Mouse (Mus musculus): ENCODE results near the gene Gm13271. TPM values are rescaled to one million over a fixed set of nuclear protein-coding genes. Genes with fewer than 3 reads are reported as not detected.

The Gm13271 gene
- total RNA-seq (2023) = not detected

GRCm38 (mm10) chr4:88754818-88755340 is at the start of gene Gm13271:
Gene Gm13271 (plus strand): TSS chr4:88754868.

GRCm38 (mm10) chr4:88721791-88722721 is 32.6 kb upstream of the Gm13271 start, which contains the start of the genes Gm26566 and Klhl9:
Gene Gm26566 (plus strand): TSS chr4:88721805.
Gene Klhl9 (minus strand): TSS chr4:88722465.

GRCm38 (mm10) chr4:88759610-88760268 is 5.1 kb downstream of the Gm13271 start, which contains the start of gene Gm13283:
Gene Gm13283 (plus strand): TSS chr4:88760119.

GRCm38 (mm10) chr4:88773534-88773933 is 18.9 kb downstream of the Gm13271 start, which contains the start of gene Gm13290:
Gene Gm13290 (plus strand): TSS chr4:88773834.

GRCm38 (mm10) chr4:88776622-88777021 is 22.0 kb downstream of the Gm13271 start, which contains the start of gene Gm13289:
Gene Gm13289 (plus strand): TSS chr4:88776922.

GRCm38 (mm10) chr4:88779550-88779949 is 24.9 kb downstream of the Gm13271 start, which contains the start of gene Gm13272:
Gene Gm13272 (plus strand): TSS chr4:88779850.

GRCm38 (mm10) chr4:88781831-88782230 is 27.2 kb downstream of the Gm13271 start, which contains the start of gene Ifnz:
Gene Ifnz (plus strand): TSS chr4:88782131.

GRCm38 (mm10) chr4:88785409-88785808 is 30.7 kb downstream of the Gm13271 start, which contains the start of gene Gm13276:
Gene Gm13276 (plus strand): TSS chr4:88785709.

GRCm38 (mm10) chr4:88788402-88788801 is 33.7 kb downstream of the Gm13271 start, which contains the start of gene Gm13277:
Gene Gm13277 (plus strand): TSS chr4:88788632.

GRCm38 (mm10) chr4:88791250-88791649 is 36.6 kb downstream of the Gm13271 start, which contains the start of gene Gm13278:
Gene Gm13278 (plus strand): TSS chr4:88791550.

GRCm38 (mm10) chr4:88793936-88794675 is 39.4 kb downstream of the Gm13271 start, which contains the start of gene Gm13275:
Gene Gm13275 (plus strand): TSS chr4:88794487.

GRCm38 (mm10) chr4:88797097-88797496 is 42.4 kb downstream of the Gm13271 start, which contains the start of gene Gm13279:
Gene Gm13279 (plus strand): TSS chr4:88797397.

GRCm38 (mm10) chr4:88799365-88799764 is 44.7 kb downstream of the Gm13271 start, which contains the start of gene Gm13285:
Gene Gm13285 (plus strand): TSS chr4:88799665.

GRCm38 (mm10) chr4:88802954-88803353 is 48.3 kb downstream of the Gm13271 start, which contains the start of gene Gm13287:
Gene Gm13287 (plus strand): TSS chr4:88803254.

Other genes starting within 250 kb of the Gm13271 start
- not detected for gene Ifnb1, start 232.1 kb upstream of the Gm13271 start, total RNA-seq (2023)
- gene Ifna15, start 196.6 kb upstream of the Gm13271 start, total RNA-seq (2023) = not detected
- gene Ifna14, start 183.1 kb upstream of the Gm13271 start, total RNA-seq (2023) = not detected
- not detected for gene Ifna9, start 162.5 kb upstream of the Gm13271 start, total RNA-seq (2023)
- gene Ifna12, start 151.5 kb upstream of the Gm13271 start, total RNA-seq (2023) = not detected
- not detected for gene C87499, start 120.5 kb upstream of the Gm13271 start, total RNA-seq (2023)
- not detected for gene Ifna13, start 110.4 kb upstream of the Gm13271 start, total RNA-seq (2023)
- not detected for gene Ifna16, start 77.9 kb upstream of the Gm13271 start, total RNA-seq (2023)
- not detected for gene Ifna2, start 71.0 kb upstream of the Gm13271 start, total RNA-seq (2023)
- not detected for gene Ifnab, start 63.5 kb upstream of the Gm13271 start, total RNA-seq (2023)
- 1.9 TPM for gene Gm26566, start 33.1 kb upstream of the Gm13271 start, total RNA-seq (2023)
- 51.2 TPM for gene Klhl9, start 32.4 kb upstream of the Gm13271 start, total RNA-seq (2023)
- not detected for gene Gm13283, start 5.3 kb downstream of the Gm13271 start, total RNA-seq (2023)
- gene Gm13290, start 19.0 kb downstream of the Gm13271 start, total RNA-seq (2023) = not detected
- not detected for gene Gm13289, start 22.1 kb downstream of the Gm13271 start, total RNA-seq (2023)
- gene Gm13272, start 25.0 kb downstream of the Gm13271 start, total RNA-seq (2023) = not detected
- gene Ifnz, start 27.3 kb downstream of the Gm13271 start, total RNA-seq (2023) = not detected
- not detected for gene Gm13276, start 30.8 kb downstream of the Gm13271 start, total RNA-seq (2023)
- gene Gm13277, start 33.8 kb downstream of the Gm13271 start, total RNA-seq (2023) = not detected
- gene Gm13278, start 36.7 kb downstream of the Gm13271 start, total RNA-seq (2023) = not detected
- gene Gm13275, start 39.6 kb downstream of the Gm13271 start, total RNA-seq (2023) = not detected
- not detected for gene Gm13279, start 42.5 kb downstream of the Gm13271 start, total RNA-seq (2023)
- not detected for gene Gm13285, start 44.8 kb downstream of the Gm13271 start, total RNA-seq (2023)
- not detected for gene Gm13287, start 48.4 kb downstream of the Gm13271 start, total RNA-seq (2023)
- 0.38 TPM for gene Gm13288, start 50.7 kb downstream of the Gm13271 start, total RNA-seq (2023)
- not detected for gene Ifna7, start 61.4 kb downstream of the Gm13271 start, total RNA-seq (2023)
- gene Ifna11, start 65.1 kb downstream of the Gm13271 start, total RNA-seq (2023) = not detected
- gene Ifna6, start 72.5 kb downstream of the Gm13271 start, total RNA-seq (2023) = not detected
- not detected for gene Ifna5, start 80.7 kb downstream of the Gm13271 start, total RNA-seq (2023)
- gene Ifna4, start 87.0 kb downstream of the Gm13271 start, total RNA-seq (2023) = not detected
- gene Ifna1, start 95.2 kb downstream of the Gm13271 start, total RNA-seq (2023) = not detected
- gene Ifne, start 125.3 kb downstream of the Gm13271 start, total RNA-seq (2023) = not detected

Measured in CD4-positive naive resting alpha-beta T cell, adult 57 days (primary cell).